Mouse (Mus musculus) frontal cortex, postnatal 25 days (tissue): ENCODE results near the gene Serpinb6a.
"Not testable (repeated sequence)": the region's sequence is repeated elsewhere in the genome, so short reads cannot be mapped to it uniquely, and the experiment has no call there.

Experiments
- DNase-seq, 2 experiments: peaks; one replicate each; pipeline ENCODE4 v3.0.0; 2022; ENCODE audit warnings: low spot score in 2 of 2

Serpinb6a gene

GRCm38 (mm10) chr13:33989625-33990024 is 13.0 kb downstream of the Serpinb6a start:
- DNase-seq, result no peak

GRCm38 (mm10) chr13:33966574-33966973 is 36.0 kb downstream of the Serpinb6a start:
- no peak for DNase-seq

- DNase-seq, result no peak
These were observed 36.6 kb downstream of the Serpinb6a start for GRCm38 (mm10) chr13:33966025-33966412.

- DNase-seq, result no peak
These were observed 37.3 kb downstream of the Serpinb6a start for GRCm38 (mm10) chr13:33965056-33966024.

- peak; percentile 23 to 35 for DNase-seq
These were observed 38.2 kb downstream of the Serpinb6a start, which contains the start of gene Nqo2 for GRCm38 (mm10) chr13:33964206-33965046. TSS of gene Nqo2 (plus strand) at chr13:33964687.

GRCm38 (mm10) chr13:33959771-33960170 is 42.8 kb downstream of the Serpinb6a start:
- DNase-seq, result no peak

GRCm38 (mm10) chr13:33956571-33957421 is 45.8 kb downstream of the Serpinb6a start:
- DNase-seq, result no peak

GRCm38 (mm10) chr13:33952947-33953346 is 49.6 kb downstream of the Serpinb6a start:
- DNase-seq, result no peak

- no peak for DNase-seq
These were observed 50.5 kb downstream of the Serpinb6a start for GRCm38 (mm10) chr13:33952075-33952449.

GRCm38 (mm10) chr13:33951308-33952074 is 51.1 kb downstream of the Serpinb6a start:
- no peak for DNase-seq

- DNase-seq, result no peak
These were observed 60.3 kb downstream of the Serpinb6a start for GRCm38 (mm10) chr13:33942212-33942779.

- no peak for DNase-seq
These were observed 61.2 kb downstream of the Serpinb6a start for GRCm38 (mm10) chr13:33941288-33941808.

- DNase-seq, result not testable (repeated sequence)
These were observed 65.0 kb downstream of the Serpinb6a start for GRCm38 (mm10) chr13:33937587-33937986.

GRCm38 (mm10) chr13:33937151-33937550 is 65.4 kb downstream of the Serpinb6a start:
- no peak for DNase-seq

- peak; percentile 33 to 35 for DNase-seq
These were observed 67.0 kb downstream of the Serpinb6a start for GRCm38 (mm10) chr13:33935465-33936181.

- no peak for DNase-seq
These were observed 67.9 kb downstream of the Serpinb6a start for GRCm38 (mm10) chr13:33934743-33935142.

GRCm38 (mm10) chr13:33930912-33931311 is 71.7 kb downstream of the Serpinb6a start:
- DNase-seq, result no peak

- no peak for DNase-seq
These were observed 72.3 kb downstream of the Serpinb6a start for GRCm38 (mm10) chr13:33930281-33930680.

GRCm38 (mm10) chr13:33921699-33922098 is 80.9 kb downstream of the Serpinb6a start:
- no peak for DNase-seq
